Mouse (Mus musculus): ENCODE data around the gene Smo.

DNA sequence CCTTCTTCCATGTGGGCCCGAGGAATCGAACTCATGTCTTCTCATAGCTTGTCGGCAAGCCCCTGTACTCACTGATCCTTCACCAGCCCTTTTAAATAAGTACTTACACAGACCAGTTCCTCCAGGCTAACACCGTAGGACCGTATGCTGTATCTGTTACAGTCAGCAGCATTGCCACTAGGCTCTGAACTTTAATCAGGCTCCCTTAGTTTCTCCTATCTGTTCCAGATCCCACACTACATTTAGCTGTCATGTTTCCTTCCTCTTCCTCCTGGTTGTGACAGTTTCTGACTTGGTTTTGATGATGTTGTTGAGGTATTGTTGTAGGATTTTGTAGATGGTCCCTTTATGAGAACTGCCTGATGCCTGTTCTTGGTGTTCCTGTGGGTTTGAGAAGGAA, 31.2 kb upstream of the Smo start:
- TF ChIP-seq CTCF (IDR thresholded peaks at IDR 0.05; ENCODE audit: control insufficient read depth, insufficient read depth, insufficient replicate concordance, low read depth, low read length) (no peak), POLR2A (IDR thresholded peaks at IDR 0.05; ENCODE audit: control insufficient read depth, low read depth, low read length) (no peak)

All from testis, adult 2 months (tissue).